Mouse (Mus musculus) stomach, postnatal 0 days (tissue): ENCODE measurements around the gene C5ar1.

Source experiments
- CTCF ChIP-seq: IDR thresholded peaks from 2 replicates; pipeline ENCODE4 v1.5.1; 2016; ENCODE audit warnings: antibody characterized with exemption, low read depth, mild to moderate bottlenecking, moderate library complexity
- EP300 ChIP-seq: optimal IDR thresholded peaks from 2 replicates; pipeline ENCODE3; 2016; ENCODE audit warnings: antibody characterized with exemption

GRCm38 (mm10) chr7:16272681-16273080 lies 13.3 kb upstream of the C5ar1 start:
- TF ChIP-seq EP300 (no peak), CTCF (peak; percentile 44)
